Mouse (Mus musculus) stomach, embryonic 16.5 days (tissue): ENCODE results near the gene Zfp189. TPM values are rescaled to one million over a fixed set of nuclear protein-coding genes. Genes with fewer than 3 reads are reported as not detected.
A peak's percentile ranks its signal among the peaks of the same experiment; 100 is the strongest.

ENCODE experiments used
- ATAC-seq: fragments of 200-750 bp; cut with Nextera tagmentation; 2 replicates; pipeline ENCODE4 v1.8.0; 2017; ENCODE audit warnings: moderate number of reproducible peaks, moderate TSS enrichment; ENCODE audit not compliant: insufficient read depth, low FRiP score
- H3K27ac ChIP-seq: fragments of 300-500 bp; sonication (generic); 2 replicates; pipeline ENCODE4 v1.5.1; 2014; ENCODE audit warnings: low read length
- H3K27me3 ChIP-seq: fragments of 300-500 bp; sonication (generic); 2 replicates; pipeline ENCODE4 v1.6.1; 2014; ENCODE audit warnings: low read length, control low read depth, mixed read lengths; ENCODE audit not compliant: control insufficient read depth, insufficient read depth
- H3K36me3 ChIP-seq: fragments of 300-500 bp; sonication (generic); 2 replicates; pipeline ENCODE4 v1.6.1; 2014; ENCODE audit warnings: low read length; ENCODE audit not compliant: control insufficient read depth, insufficient read depth
- H3K4me1 ChIP-seq: fragments of 300-500 bp; sonication (generic); 2 replicates; pipeline ENCODE4 v1.6.1; 2014; ENCODE audit warnings: low read length, control low read depth, mixed read lengths; ENCODE audit not compliant: control insufficient read depth, insufficient read depth
- H3K4me2 ChIP-seq: fragments of 300-500 bp; sonication (generic); 2 replicates; pipeline ENCODE4 v1.6.1; 2014; ENCODE audit warnings: low read depth, low read length, mixed read lengths
- H3K4me3 ChIP-seq: fragments of 300-500 bp; sonication (generic); replicated peaks from 2 replicates; pipeline ENCODE4 v1.5.1; 2014; ENCODE audit warnings: mild to moderate bottlenecking, low read length
- H3K9ac ChIP-seq: fragments of 300-500 bp; sonication (generic); 2 replicates; pipeline ENCODE4 v1.6.1; 2014; ENCODE audit warnings: low read length
- H3K9me3 ChIP-seq: fragments of 300-500 bp; sonication (generic); replicated peaks from 2 replicates; pipeline ENCODE4 v1.6.1; 2016; ENCODE audit warnings: low read length, control low read depth; ENCODE audit not compliant: control insufficient read depth
- WGBS: fragments of 180-500 bp; shearing (Covaris S2); extraction: QIAGEN DNeasy Blood & Tissue Kit; methylation state at CpG from one replicate; pipeline ENCODE4 v1.1.7; 2014; 5-methylcytosine and 5-hydroxymethylcytosine counted together
- polyA plus RNA-seq: library from polyadenylated mRNA; unstranded; fragments of >200 nt; fragmentation: Nextera tagmentation; extraction: Ambion mirVana; gene quantifications from 2 replicates; pipeline ENCODE4 v1.2.1, GENCODE M21; 2015

The Zfp189 gene
- polyA plus RNA-seq, 1 experiment from 2014 or later, result 6.0 TPM

DNA sequence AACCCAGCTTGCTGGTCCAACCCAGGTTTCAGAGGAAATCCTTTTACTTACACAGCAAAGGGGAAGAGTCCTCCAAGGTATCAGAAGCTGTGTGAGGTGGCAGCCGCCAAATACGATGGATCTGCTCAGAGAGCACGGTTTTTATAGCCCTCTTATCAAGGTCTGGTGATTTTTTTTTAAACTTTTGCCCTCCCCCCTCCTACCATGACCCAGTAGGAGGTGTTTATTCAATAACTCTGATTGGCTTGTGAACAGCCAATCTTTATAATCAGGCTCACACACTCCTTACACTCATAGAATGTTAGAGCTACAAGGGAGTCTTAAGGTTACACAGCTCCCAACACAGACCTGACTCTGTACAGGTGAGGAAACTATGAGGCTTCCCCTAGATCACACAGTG, 28.4 kb downstream of the Zfp189 start, which contains the start of gene Aldob:
Gene Aldob (minus strand): TSS at position 164 of the 400 bp plus-strand sequence.
- WGBS, result 38% methylated on average over 3 of the region's 3 CpGs
- Histone ChIP-seq H3K27ac (no peak within 1 kb of the TSS), H3K9ac (no peak within 1 kb of the TSS), H3K4me1 (no peaks in the 10 kb centered on the region), H3K9me3 (no peaks in the 10 kb centered on the region), H3K4me3 (no peak within 1 kb of the TSS), H3K4me2 (no peak within 1 kb of the TSS), H3K27me3 (no peaks in the 10 kb centered on the region), H3K36me3 (no peaks in the 10 kb centered on the region)
- ATAC-seq, result peak; percentile 68; the same call in 1 of the 2 replicates

- H3K9ac ChIP-seq, result no peak overlapping the region
- no peak overlapping the region for H3K4me3 ChIP-seq
- H3K36me3 ChIP-seq, result no peaks in the 10 kb centered on the region
- no peaks in the 10 kb centered on the region for H3K4me1 ChIP-seq
- H3K27me3 ChIP-seq, result no peaks in the 10 kb centered on the region
- H3K27ac ChIP-seq, result no peak overlapping the region
- WGBS, result 81% methylated on average over 5 of the region's 5 CpGs
- H3K4me2 ChIP-seq, result no peak overlapping the region
- no peak for ATAC-seq
- no peaks in the 10 kb centered on the region for H3K9me3 ChIP-seq
Observed at GRCm38 (mm10) chr4:49553380-49553779, 32.4 kb downstream of the Zfp189 start.

- Histone ChIP-seq H3K4me3 (no peak overlapping the region), H3K27me3 (no peaks in the 10 kb centered on the region), H3K9ac (no peak overlapping the region), H3K27ac (no peak overlapping the region), H3K36me3 (no peaks in the 10 kb centered on the region), H3K4me1 (no peaks in the 10 kb centered on the region), H3K9me3 (no peaks in the 10 kb centered on the region), H3K4me2 (no peak overlapping the region)
- ATAC-seq, result no peak
- 96% methylated on average over 7 of the region's 7 CpGs for WGBS
Observed at GRCm38 (mm10) chr4:49557375-49557774, 36.4 kb downstream of the Zfp189 start.

DNA sequence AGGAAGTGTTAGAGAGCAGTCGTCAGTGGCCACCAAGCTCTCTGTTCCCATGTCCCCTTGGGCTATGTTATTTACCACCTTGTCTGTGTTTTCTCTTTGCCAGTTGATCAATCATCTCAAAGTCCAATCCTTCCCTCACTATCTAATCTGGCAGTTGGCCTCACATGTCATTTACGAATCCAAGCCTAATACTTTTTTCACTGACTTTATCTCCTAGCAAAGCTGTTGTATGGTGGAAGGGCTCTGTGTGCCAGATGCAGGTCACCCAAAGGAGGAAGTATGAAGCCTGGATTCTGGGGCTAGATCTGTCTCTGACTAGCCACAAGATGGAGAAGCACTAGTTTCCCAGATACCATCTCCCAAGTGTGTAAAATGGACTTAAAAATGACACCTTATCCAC, 37.2 kb downstream of the Zfp189 start:
- no peaks in the 10 kb centered on the region for H3K27me3 ChIP-seq
- H3K36me3 ChIP-seq, result no peaks in the 10 kb centered on the region
- WGBS, result 53% methylated on average over 2 of the region's 2 CpGs
- no peak overlapping the region for H3K4me2 ChIP-seq
- H3K9me3 ChIP-seq, result no peaks in the 10 kb centered on the region
- ATAC-seq, result peak; percentile 33; the same call in 1 of the 2 replicates
- no peaks in the 10 kb centered on the region for H3K4me1 ChIP-seq
- no peak overlapping the region for H3K9ac ChIP-seq
- H3K4me3 ChIP-seq, result no peak overlapping the region
- H3K27ac ChIP-seq, result no peak overlapping the region

DNA sequence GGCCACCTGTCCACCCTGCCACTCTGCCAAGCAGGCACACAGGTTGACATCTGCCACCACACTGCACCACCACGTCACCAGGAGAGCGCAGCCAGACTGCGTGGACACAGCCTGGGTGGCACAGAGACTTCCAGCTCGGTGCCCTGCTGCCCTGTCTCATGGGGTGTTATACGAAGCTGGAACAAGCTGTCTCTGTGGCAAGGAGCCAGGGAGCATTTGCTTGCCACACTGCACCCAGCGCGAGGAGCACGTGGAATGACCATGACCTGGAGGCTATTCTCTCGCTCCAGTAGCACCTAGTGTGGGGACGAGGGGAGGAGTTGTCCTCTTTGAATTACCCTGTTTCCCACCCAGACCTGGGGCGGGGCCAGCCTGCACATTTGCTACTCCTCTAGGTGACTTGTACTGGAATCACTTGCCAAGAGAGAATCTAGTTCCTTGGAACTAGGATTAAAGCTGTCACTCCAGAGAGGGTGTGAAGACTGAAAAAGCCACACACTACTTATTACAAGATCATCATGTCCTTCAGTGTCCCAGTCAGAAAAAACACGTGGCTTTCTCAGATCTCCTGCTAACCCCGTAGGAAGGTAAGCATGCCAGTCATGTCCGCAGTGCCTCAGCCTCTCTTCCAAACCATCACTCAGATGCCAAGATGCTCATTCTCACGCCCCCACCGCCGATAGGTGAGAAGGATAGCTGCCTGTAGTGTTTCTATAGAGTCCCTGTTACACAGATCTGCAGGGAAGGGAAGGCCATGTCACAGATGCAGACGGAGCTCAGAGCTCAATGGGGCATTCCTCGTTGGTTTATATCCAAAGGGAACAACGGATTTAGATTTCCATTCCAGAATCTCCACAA, 39.2 kb downstream of the Zfp189 start:
- peak; percentile 64 for ATAC-seq
- no peaks in the 10 kb centered on the region for H3K4me1 ChIP-seq
- H3K4me2 ChIP-seq, result no peak overlapping the region
- H3K4me3 ChIP-seq, result no peak overlapping the region
- H3K9ac ChIP-seq, result no peak overlapping the region
- 61% methylated on average over 20 of the region's 20 CpGs for WGBS
- H3K27ac ChIP-seq, result no peak overlapping the region
- no peaks in the 10 kb centered on the region for H3K9me3 ChIP-seq
- H3K27me3 ChIP-seq, result no peaks in the 10 kb centered on the region
- no peaks in the 10 kb centered on the region for H3K36me3 ChIP-seq

GRCm38 (mm10) chr4:49567613-49568012, 46.6 kb downstream of the Zfp189 start:
- H3K4me1 ChIP-seq, result no peaks in the 10 kb centered on the region
- H3K4me3 ChIP-seq, result no peak overlapping the region
- H3K9ac ChIP-seq, result no peak overlapping the region
- H3K27me3 ChIP-seq, result no peaks in the 10 kb centered on the region
- no peak overlapping the region for H3K4me2 ChIP-seq
- WGBS, result 19% methylated on average over 3 of the region's 3 CpGs
- H3K36me3 ChIP-seq, result no peaks in the 10 kb centered on the region
- H3K9me3 ChIP-seq, result no peaks in the 10 kb centered on the region
- no peak; the same call in 1 of the 2 replicates for ATAC-seq
- H3K27ac ChIP-seq, result no peak overlapping the region

- WGBS, result 72% methylated on average over 4 of the region's 4 CpGs
- Histone ChIP-seq H3K27me3 (no peaks in the 10 kb centered on the region), H3K27ac (no peak overlapping the region), H3K36me3 (no peaks in the 10 kb centered on the region), H3K9ac (no peak overlapping the region), H3K4me2 (no peak overlapping the region), H3K9me3 (no peaks in the 10 kb centered on the region), H3K4me1 (no peaks in the 10 kb centered on the region), H3K4me3 (no peak overlapping the region)
- ATAC-seq, result no peak
Observed at GRCm38 (mm10) chr4:49572194-49572593, 51.2 kb downstream of the Zfp189 start.

Other genes with a start within 250 kb of the Zfp189 start
- 0.48 TPM in 1 of 2 replicates, not detected in the other for gene Acnat2, start 113.0 kb upstream of the Zfp189 start, polyA plus RNA-seq
- 2.4 TPM in 2 replicates for gene Acnat1, start 47.3 kb upstream of the Zfp189 start, polyA plus RNA-seq
- gene Baat, start 14.6 kb upstream of the Zfp189 start, polyA plus RNA-seq, result 0.06 and 0.36 TPM in 2 replicates
- 86.3 and 87.7 TPM in 2 replicates for gene Mrpl50, start 83 bp upstream of the Zfp189 start, polyA plus RNA-seq
- 68.3 and 84.5 TPM in 2 replicates for gene Aldob, start 28.4 kb downstream of the Zfp189 start, polyA plus RNA-seq
- gene Tmem246, start 76.7 kb downstream of the Zfp189 start, polyA plus RNA-seq, result 34.2 and 34.4 TPM in 2 replicates
- gene Rnf20, start 110.8 kb downstream of the Zfp189 start, polyA plus RNA-seq, result 31.8 and 33.0 TPM in 2 replicates
- 0.08 TPM in 1 of 2 replicates, not detected in the other for gene Ppp3r2, start 160.8 kb downstream of the Zfp189 start, polyA plus RNA-seq